In genomic region chr3:50848528-50848927, GRCm38 (mm10) we compare ENCODE assay signal across 21 mouse cellular contexts.
A peak's percentile ranks its signal among the peaks of the same experiment; 100 is the strongest.
DNase-seq lines count a peak whose midpoint lies in the region; ATAC-seq and TF ChIP-seq lines count a peak whose summit lies in the region.
"Had no signal": no experiment of that assay in that cellular context is flagged by ENCODE, and none has a peak within 500 bp of the region (broad histone marks: within the 10 kb centered on the region; RNA-seq: fewer than 3 reads in every experiment).

No protein-coding gene starts in this region.

- no peak for TF ChIP-seq CTCF in heart, adult 2 months (IDR thresholded peaks at IDR 0.05)
- no peak for TF ChIP-seq CTCF in bone marrow macrophage, adult 2 months (IDR thresholded peaks at IDR 0.05; ENCODE audit: low read depth, low read length)

- H3K9ac ChIP-seq in heart, adult 2 months (ENCODE audit: low read depth, low read length): no peak overlapping the region
- no peak overlapping the region for H3K9ac ChIP-seq in lung, embryonic 15.5 days
- H3K9ac ChIP-seq in forebrain, embryonic 14.5 days (ENCODE audit: low read length): no peak overlapping the region
- H3K9ac ChIP-seq: embryonic facial prominence, embryonic 12.5 days; forebrain, embryonic 12.5 days; forebrain, postnatal 0 days; hindbrain, embryonic 12.5 days had no signal

- no peak overlapping the region for H3K4me2 ChIP-seq in lung, embryonic 15.5 days
- no peak overlapping the region for H3K4me2 ChIP-seq in forebrain, embryonic 14.5 days (ENCODE audit: low read length)
- H3K4me2 ChIP-seq: embryonic facial prominence, embryonic 12.5 days; forebrain, embryonic 12.5 days; hindbrain, embryonic 12.5 days had no signal

- no peak overlapping the region for H3K27ac ChIP-seq in heart, adult 2 months
- no peak overlapping the region for H3K27ac ChIP-seq in lung, embryonic 15.5 days
- peak overlapping the region; percentile 53 for H3K27ac ChIP-seq in bone marrow macrophage, adult 2 months (ENCODE audit: insufficient read depth, low read depth, low read length)
- H3K27ac ChIP-seq in forebrain, embryonic 14.5 days (ENCODE audit: low read depth, low read length): no peak overlapping the region
- H3K27ac ChIP-seq: embryonic facial prominence, embryonic 12.5 days; forebrain, embryonic 12.5 days; heart, embryonic 10.5 days; hindbrain, embryonic 12.5 days had no signal

- no peak overlapping the region for H3K4me3 ChIP-seq in heart, adult 2 months
- H3K4me3 ChIP-seq in lung, embryonic 15.5 days: no peak overlapping the region
- H3K4me3 ChIP-seq in bone marrow macrophage, adult 2 months (ENCODE audit: insufficient read depth, low read length): no peak overlapping the region
- no peak overlapping the region for H3K4me3 ChIP-seq in forebrain, embryonic 14.5 days (ENCODE audit: low read depth, low read length)
- H3K4me3 ChIP-seq: embryonic facial prominence, embryonic 12.5 days; forebrain, embryonic 12.5 days; heart, embryonic 10.5 days; hindbrain, embryonic 12.5 days had no signal

- WGBS in heart, adult 2 months: 49% methylated on average over 3 of the region's 3 CpGs
- 47% methylated on average over 3 of the region's 3 CpGs for WGBS in lung, embryonic 15.5 days
- 74% methylated on average over 3 of the region's 3 CpGs for WGBS in forebrain, embryonic 14.5 days

- peak; percentile 52 for DNase-seq in heart, adult 11 months
- no peak for DNase-seq in heart, adult 2 months
- peak; percentile 27 for DNase-seq in layer of hippocampus, adult 9-10 months (ENCODE audit: low spot score)
- DNase-seq in layer of hippocampus, adult 18-20 months (ENCODE audit: low spot score in 2 of 2): no peak
- no peak for DNase-seq in lung, postnatal 10 days
- no peak for DNase-seq in forebrain, embryonic 14.5 days (ENCODE audit: low spot score)
- DNase-seq: adrenal gland, postnatal 10 days; cerebellum, adult 8-10 months; cerebellum, postnatal 14 days; embryo, embryonic 11 days; forebrain, postnatal 0 days; gastrocnemius, postnatal 14 days; heart, postnatal 10 days; heart, postnatal 4 days had no signal

- H3K36me3 ChIP-seq in heart, adult 2 months (ENCODE audit: control insufficient read depth, insufficient read depth, low read length): no peaks in the 10 kb centered on the region
- H3K36me3 ChIP-seq in lung, embryonic 15.5 days: no peaks in the 10 kb centered on the region
- H3K36me3 ChIP-seq in forebrain, embryonic 14.5 days (ENCODE audit: control insufficient read depth, insufficient read depth, low read length): no peaks in the 10 kb centered on the region
- H3K36me3 ChIP-seq: embryonic facial prominence, embryonic 12.5 days; forebrain, embryonic 12.5 days; heart, embryonic 10.5 days; hindbrain, embryonic 12.5 days had no signal

- no peaks in the 10 kb centered on the region for H3K79me2 ChIP-seq in heart, adult 2 months (replicated peaks; ENCODE audit: control insufficient read depth, insufficient read depth, low read length)

- intact Hi-C loops in heart, adult 2 months (cut with DNase I): no loop called here

- peak; percentile 42; the same call in 1 of the 2 replicates for ATAC-seq in lung, embryonic 15.5 days (ENCODE audit: borderline replicate concordance, extremely low read depth, low FRiP score, low TSS enrichment)
- no peak for ATAC-seq in forebrain, embryonic 14.5 days
- ATAC-seq: forebrain, postnatal 0 days; hindbrain, embryonic 16.5 days had no signal

- H3K4me1 ChIP-seq in heart, adult 2 months (ENCODE audit: control insufficient read depth, insufficient read depth, low read length): no peaks in the 10 kb centered on the region
- H3K4me1 ChIP-seq in lung, embryonic 15.5 days: peaks cover 6% of the 10 kb centered on the region; the same call in 1 of the 2 replicates
- H3K4me1 ChIP-seq in bone marrow macrophage, adult 2 months (ENCODE audit: control insufficient read depth, insufficient read depth, low read length): peaks cover 8% of the 10 kb centered on the region
- H3K4me1 ChIP-seq in forebrain, embryonic 14.5 days (ENCODE audit: control insufficient read depth, insufficient read depth, low read length): 0 out of 2 replicates have a peak, but pooled peaks cover 2% of the 10 kb centered on the region
- H3K4me1 ChIP-seq: heart, embryonic 10.5 days; hindbrain, embryonic 12.5 days had no signal

- H3K9me3 ChIP-seq in lung, embryonic 15.5 days: no peaks in the 10 kb centered on the region
- H3K9me3 ChIP-seq in forebrain, embryonic 14.5 days (replicated peaks; ENCODE audit: control insufficient read depth, low read length): no peaks in the 10 kb centered on the region
- H3K9me3 ChIP-seq: embryonic facial prominence, embryonic 12.5 days; forebrain, embryonic 12.5 days; heart, embryonic 10.5 days; hindbrain, embryonic 12.5 days had no signal

- no peak for TF ChIP-seq EP300 in heart, adult 2 months (IDR thresholded peaks at IDR 0.05; ENCODE audit: insufficient read depth, low read depth, low read length)

- no peak for TF ChIP-seq POLR2A in heart, adult 2 months (IDR thresholded peaks at IDR 0.05; ENCODE audit: insufficient read depth, low read depth, low read length)
- TF ChIP-seq POLR2A in bone marrow macrophage, adult 2 months (IDR thresholded peaks at IDR 0.05; ENCODE audit: borderline replicate concordance, low read depth, low read length): no peak

- H3K27me3 ChIP-seq in heart, adult 2 months (ENCODE audit: control insufficient read depth, insufficient read depth, low read length): no peaks in the 10 kb centered on the region
- no peaks in the 10 kb centered on the region for H3K27me3 ChIP-seq in lung, embryonic 15.5 days
- no peaks in the 10 kb centered on the region for H3K27me3 ChIP-seq in forebrain, embryonic 14.5 days (replicated peaks; ENCODE audit: control insufficient read depth, insufficient read depth, low read length)
- H3K27me3 ChIP-seq: embryonic facial prominence, embryonic 12.5 days; forebrain, embryonic 12.5 days; hindbrain, embryonic 12.5 days had no signal

Comparison
In these comparisons a context has a peak if more than half of its experiments do, and no peak if none do; other contexts are left out.
1. DNase-seq: peak in heart, adult 11 months (single experiment) and layer of hippocampus, adult 9-10 months (single experiment); none in heart, adult 2 months (0 of 2), layer of hippocampus, adult 18-20 months (0 of 2), lung, postnatal 10 days (single experiment) and forebrain, embryonic 14.5 days (single experiment).